Mouse (Mus musculus) heart, postnatal 4 days (tissue): ENCODE measurements at regions not wholly inside any gene's neighbourhood (a gene's known extent, or its start where the extent isn't known, plus 50 kb on each side); places are given as distances from the start of the nearest gene placed in this dataset.
A peak's percentile ranks its signal among the peaks of the same experiment; 100 is the strongest.

ENCODE experiments used
- DNase-seq: peaks from one replicate; pipeline ENCODE4 v3.0.0; 2021

- no peak for DNase-seq
Observed at GRCm38 (mm10) chr14:9161336-9161735, 495.3 kb upstream of the 4930452B06Rik start.

- DNase-seq, result no peak
Observed at GRCm38 (mm10) chr14:9157941-9158340, 491.9 kb upstream of the 4930452B06Rik start.

- no peak for DNase-seq
Observed at GRCm38 (mm10) chr14:9150841-9151240, 484.8 kb upstream of the 4930452B06Rik start.

- no peak for DNase-seq
Observed at GRCm38 (mm10) chr14:9146595-9147219, 480.7 kb upstream of the 4930452B06Rik start.

- DNase-seq, result no peak
Observed at GRCm38 (mm10) chr14:9105708-9106107, 439.7 kb upstream of the 4930452B06Rik start.

- DNase-seq, result peak; percentile 7
Observed at GRCm38 (mm10) chr14:9089625-9090326, 423.7 kb upstream of the 4930452B06Rik start.

GRCm38 (mm10) chr14:9087103-9087502 lies 421.1 kb upstream of the 4930452B06Rik start:
- no peak for DNase-seq

- no peak for DNase-seq
Observed at GRCm38 (mm10) chr14:9079632-9080031, 413.6 kb upstream of the 4930452B06Rik start.

- DNase-seq, result no peak
Observed at GRCm38 (mm10) chr14:9079014-9079413, 413.0 kb upstream of the 4930452B06Rik start.

- no peak for DNase-seq
Observed at GRCm38 (mm10) chr14:9071176-9071575, 405.1 kb upstream of the 4930452B06Rik start.

- no peak for DNase-seq
Observed at GRCm38 (mm10) chr14:9060058-9060457, 394.0 kb upstream of the 4930452B06Rik start.

- no peak for DNase-seq
Observed at GRCm38 (mm10) chr14:9028811-9029210, 362.8 kb upstream of the 4930452B06Rik start.

GRCm38 (mm10) chr14:9015826-9016225 lies 349.8 kb upstream of the 4930452B06Rik start:
- no peak for DNase-seq

GRCm38 (mm10) chr14:9003034-9003433 lies 337.0 kb upstream of the 4930452B06Rik start:
- no peak for DNase-seq

- DNase-seq, result peak; percentile 15
Observed at GRCm38 (mm10) chr14:9000408-9001092, 334.5 kb upstream of the 4930452B06Rik start.

- no peak for DNase-seq
Observed at GRCm38 (mm10) chr14:8999815-9000214, 333.8 kb upstream of the 4930452B06Rik start.

GRCm38 (mm10) chr14:8993421-8993820 lies 327.4 kb upstream of the 4930452B06Rik start:
- DNase-seq, result no peak

GRCm38 (mm10) chr14:8985086-8985793 lies 319.2 kb upstream of the 4930452B06Rik start:
- DNase-seq, result no peak

GRCm38 (mm10) chr14:8961554-8961953 lies 295.5 kb upstream of the 4930452B06Rik start:
- no peak for DNase-seq

GRCm38 (mm10) chr14:8952853-8953397 lies 286.9 kb upstream of the 4930452B06Rik start:
- peak; percentile 75 for DNase-seq

- DNase-seq, result no peak
Observed at GRCm38 (mm10) chr14:8948751-8949150, 282.7 kb upstream of the 4930452B06Rik start.

- DNase-seq, result no peak
Observed at GRCm38 (mm10) chr14:8946851-8947625, 281.0 kb upstream of the 4930452B06Rik start.
